ENCODE assay signal across 12 mouse cellular contexts in genomic region chr9:117298991-117299390, GRCm38 (mm10).
"Had no signal": no experiment of that assay in that cellular context is flagged by ENCODE, and none has a peak within 500 bp of the region (broad histone marks: within the 10 kb centered on the region; RNA-seq: fewer than 3 reads in every experiment).

No protein-coding gene starts in this region.

- H3K36me3 ChIP-seq: limb, embryonic 10.5 days; liver, embryonic 15.5 days; midbrain, embryonic 13.5 days had no signal

- H3K4me2 ChIP-seq: liver, embryonic 11.5 days; liver, embryonic 15.5 days; midbrain, embryonic 13.5 days had no signal

- H3K9me3 ChIP-seq: limb, embryonic 10.5 days; liver, embryonic 15.5 days; midbrain, embryonic 13.5 days had no signal

- H3K27me3 ChIP-seq: liver, embryonic 15.5 days had no signal

- DNase-seq: kidney, postnatal 10 days; kidney, postnatal 4 days; lung, postnatal 36 days; right cerebral cortex, postnatal 4 days; spleen, adult 18-20 months; thymus, adult 18-20 months; thymus, postnatal 14 days had no signal

- H3K4me1 ChIP-seq: limb, embryonic 10.5 days; liver, embryonic 15.5 days had no signal

- H3K4me3 ChIP-seq: layer of hippocampus, adult 2 months; limb, embryonic 10.5 days; liver, embryonic 15.5 days; midbrain, embryonic 13.5 days had no signal

- ATAC-seq: midbrain, embryonic 13.5 days had no signal

- H3K9ac ChIP-seq: liver, embryonic 15.5 days; midbrain, embryonic 13.5 days had no signal

- H3K27ac ChIP-seq: layer of hippocampus, adult 2 months; limb, embryonic 10.5 days; liver, embryonic 15.5 days; midbrain, embryonic 13.5 days had no signal
